8 mouse cellular contexts compared by ENCODE assay signal in the genomic region with DNA sequence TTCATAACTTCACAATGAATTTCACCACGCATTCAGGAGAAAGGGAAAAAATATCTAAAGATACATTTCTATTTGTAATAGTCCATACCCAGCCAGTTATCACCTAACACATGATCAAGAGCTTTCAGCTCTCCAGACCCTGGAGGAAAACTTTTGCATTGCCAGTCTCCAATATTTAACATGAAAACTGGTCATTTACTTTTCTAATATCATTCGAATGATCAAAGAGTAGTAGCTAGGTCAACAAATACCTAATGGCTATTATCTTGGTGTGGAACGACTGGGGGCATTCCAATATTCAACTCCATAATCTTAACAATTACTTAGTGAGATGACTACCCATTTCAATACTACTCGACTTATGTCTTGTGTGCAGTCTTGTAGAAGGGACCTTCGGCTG. TPM values are rescaled to one million over a fixed set of nuclear protein-coding genes. Genes with fewer than 3 reads are reported as not detected.
A peak's percentile ranks its signal among the peaks of the same experiment; 100 is the strongest.
DNase-seq lines count a peak whose midpoint lies in the region; ATAC-seq and TF ChIP-seq lines count a peak whose summit lies in the region.

No protein-coding gene starts in this region.

- no peak for DNase-seq in kidney, adult 9 months
- DNase-seq in cerebellum, postnatal 4 days (ENCODE audit: low spot score in 2 of 2), result no peak
- no peak for DNase-seq in spleen, adult 18-20 months
- no peak for DNase-seq in embryo, embryonic 10 days (ENCODE audit: low spot score)

- no peaks in the 10 kb centered on the region for H3K9me3 ChIP-seq in kidney, embryonic 14.5 days (ENCODE audit: control insufficient read depth, low read length)
- H3K9me3 ChIP-seq in hindbrain, embryonic 15.5 days, result no peaks in the 10 kb centered on the region
- no peaks in the 10 kb centered on the region for H3K9me3 ChIP-seq in midbrain, embryonic 16.5 days (replicated peaks; ENCODE audit: control insufficient read depth, low read length, poor library complexity, severe bottlenecking)

- peak overlapping the region; percentile 93 for H3K4me3 ChIP-seq in kidney, embryonic 14.5 days (ENCODE audit: low read length)
- peak overlapping the region; percentile 98 for H3K4me3 ChIP-seq in bone marrow, adult 2 months (replicated peaks; ENCODE audit: control insufficient read depth, low read depth, low read length)
- peak overlapping the region; percentile 93 for H3K4me3 ChIP-seq in hindbrain, embryonic 15.5 days
- peak overlapping the region; percentile 94 for H3K4me3 ChIP-seq in midbrain, embryonic 16.5 days (ENCODE audit: low read depth, low read length)

- WGBS in kidney, embryonic 14.5 days, result 15% methylated on average over 5 of the region's 5 CpGs
- 2% methylated on average over 5 of the region's 5 CpGs for WGBS in bone marrow, adult 2 months
- WGBS in hindbrain, embryonic 15.5 days, result 16% methylated on average over 5 of the region's 5 CpGs
- WGBS in midbrain, embryonic 16.5 days, result 12% methylated on average over 5 of the region's 5 CpGs

- no peak overlapping the region for H3K27ac ChIP-seq in kidney, embryonic 14.5 days (ENCODE audit: low read depth, low read length)
- H3K27ac ChIP-seq in bone marrow, adult 2 months (ENCODE audit: control insufficient read depth, insufficient read depth, low read depth, low read length, poor library complexity), result no peak overlapping the region
- H3K27ac ChIP-seq in hindbrain, embryonic 15.5 days (replicated peaks), result peak overlapping the region; percentile 98; the same call in 1 of the 2 replicates
- H3K27ac ChIP-seq in midbrain, embryonic 16.5 days (ENCODE audit: low read length), result peak overlapping the region; percentile 98

- H3K36me3 ChIP-seq in kidney, embryonic 14.5 days (ENCODE audit: control insufficient read depth, insufficient read depth, low read length), result peaks cover 7% of the 10 kb centered on the region; the same call in 1 of the 2 replicates
- H3K36me3 ChIP-seq in hindbrain, embryonic 15.5 days, result 0 out of 2 replicates have a peak, but pooled peaks cover 5% of the 10 kb centered on the region
- peaks cover 3% of the 10 kb centered on the region; the same call in 1 of the 2 replicates for H3K36me3 ChIP-seq in midbrain, embryonic 16.5 days (ENCODE audit: control insufficient read depth, insufficient read depth, low read length)

- peak overlapping the region; percentile 62 for H3K4me2 ChIP-seq in kidney, embryonic 14.5 days (replicated peaks; ENCODE audit: low read depth, low read length)
- H3K4me2 ChIP-seq in hindbrain, embryonic 15.5 days, result peak overlapping the region; percentile 60
- peak overlapping the region; percentile 74 for H3K4me2 ChIP-seq in midbrain, embryonic 16.5 days (ENCODE audit: low read length)

- TF ChIP-seq POLR2A in bone marrow, adult 2 months (IDR thresholded peaks at IDR 0.05; ENCODE audit: borderline replicate concordance, control insufficient read depth, low read depth, low read length), result no peak

- peak overlapping the region; percentile 95 for H3K9ac ChIP-seq in kidney, embryonic 14.5 days (ENCODE audit: low read depth, low read length)
- H3K9ac ChIP-seq in hindbrain, embryonic 15.5 days, result peak overlapping the region; percentile 96
- H3K9ac ChIP-seq in midbrain, embryonic 16.5 days (ENCODE audit: low read depth, low read length), result peak overlapping the region; percentile 88; the same call in 1 of the 2 replicates

- H3K4me1 ChIP-seq in kidney, embryonic 14.5 days (ENCODE audit: control insufficient read depth, insufficient read depth, low read length), result peaks cover 15% of the 10 kb centered on the region
- peaks cover 3% of the 10 kb centered on the region; the same call in 1 of the 2 replicates for H3K4me1 ChIP-seq in bone marrow, adult 2 months (ENCODE audit: control insufficient read depth, insufficient read depth, low read length)
- H3K4me1 ChIP-seq in hindbrain, embryonic 15.5 days (replicated peaks), result peaks cover 26% of the 10 kb centered on the region
- H3K4me1 ChIP-seq in midbrain, embryonic 16.5 days (ENCODE audit: control insufficient read depth, insufficient read depth, low read length), result peaks cover 16% of the 10 kb centered on the region

- H3K27me3 ChIP-seq in kidney, embryonic 14.5 days (ENCODE audit: control insufficient read depth, insufficient read depth, low read length), result no peaks in the 10 kb centered on the region
- H3K27me3 ChIP-seq in hindbrain, embryonic 15.5 days, result no peaks in the 10 kb centered on the region
- no peaks in the 10 kb centered on the region for H3K27me3 ChIP-seq in midbrain, embryonic 16.5 days (ENCODE audit: control insufficient read depth, insufficient read depth, low read depth, low read length)

- no peak for TF ChIP-seq CTCF in bone marrow, adult 2 months (IDR thresholded peaks at IDR 0.05; ENCODE audit: control insufficient read depth, insufficient read depth, low read length)

- no peak for ATAC-seq in kidney, embryonic 14.5 days (ENCODE audit: low FRiP score, low TSS enrichment)
- ATAC-seq in hindbrain, embryonic 15.5 days (ENCODE audit: low FRiP score, low read depth), result no peak
- no peak for ATAC-seq in midbrain, embryonic 16.5 days

RNA-seq across cellular contexts. Expression of a gene that starts 22.3 kb away (rescaled TPM):
- not detected in 2 replicates for polyA plus RNA-seq in kidney, embryonic 14.5 days (2014; fragmentation: Nextera tagmentation; extraction: Ambion mirVana)
- polyA plus RNA-seq in bone marrow, adult 2 months (2011; ENCODE audit: insufficient read depth, insufficient read length, low replicate concordance, missing spikeins), result 1.4 and 2.2 TPM in 2 replicates
- polyA plus RNA-seq in hindbrain, embryonic 15.5 days (2015; fragmentation: Nextera tagmentation; extraction: Ambion mirVana), result 0.10 TPM in 1 of 2 replicates, not detected in the other
- polyA plus RNA-seq in midbrain, embryonic 16.5 days (2015; fragmentation: Nextera tagmentation; extraction: Ambion mirVana), result 0.29 TPM in 1 of 2 replicates, not detected in the other

RNA-seq across cellular contexts. Expression of a gene that starts 26.7 kb away (rescaled TPM):
- 128 and 131 TPM in 2 replicates for polyA plus RNA-seq in kidney, embryonic 14.5 days (2014; fragmentation: Nextera tagmentation; extraction: Ambion mirVana)
- 47.2 and 86.5 TPM in 2 replicates for polyA plus RNA-seq in bone marrow, adult 2 months (2011; ENCODE audit: insufficient read depth, insufficient read length, low replicate concordance, missing spikeins)
- polyA plus RNA-seq in hindbrain, embryonic 15.5 days (2015; fragmentation: Nextera tagmentation; extraction: Ambion mirVana), result 156 and 163 TPM in 2 replicates
- polyA plus RNA-seq in midbrain, embryonic 16.5 days (2015; fragmentation: Nextera tagmentation; extraction: Ambion mirVana), result 181 and 183 TPM in 2 replicates

Comparison
In these comparisons a context has a peak if more than half of its experiments do, and no peak if none do; other contexts are left out.
1. H3K27ac ChIP-seq: peak in hindbrain, embryonic 15.5 days (single experiment) and midbrain, embryonic 16.5 days (single experiment); none in kidney, embryonic 14.5 days (single experiment) and bone marrow, adult 2 months (single experiment).
2. Peak in every context shown above with its lines, with median percentiles within 50 percentile points of each other: H3K4me2 ChIP-seq, H3K4me3 ChIP-seq and H3K9ac ChIP-seq.